Mouse (Mus musculus) adrenal gland, postnatal 10 days (tissue): ENCODE data around the gene Prelp. TPM values are rescaled to one million over a fixed set of nuclear protein-coding genes. Genes with fewer than 3 reads are reported as not detected.

ENCODE experiments used
- total RNA-seq, 2 experiments: library from RNA; stranded (reverse); gene quantifications; 2 replicates each; pipeline ENCODE4 v1.2.3; 2021

The Prelp gene
- total RNA-seq, 2 experiments from 2014 or later, result 56.9 to 74.1 TPM

Other genes with a start within 250 kb of the Prelp start
- 1 to 10 TPM; 1.7 to 2.0 TPM for gene Lax1, start 231.3 kb downstream of the Prelp start, total RNA-seq
- 10 to 100 TPM; 33.3 to 40.3 TPM for gene Atp2b4, start 120.4 kb downstream of the Prelp start, total RNA-seq
- gene Optc, start 13.4 kb downstream of the Prelp start, total RNA-seq, result 1 to 10 TPM; 1.7 to 2.5 TPM
- gene Fmod, start 115.8 kb upstream of the Prelp start, total RNA-seq, result 10 to 100 TPM; 17.4 to 22.2 TPM
- 10 to 100 TPM; 32.4 to 58.1 TPM for gene Btg2, start 157.7 kb upstream of the Prelp start, total RNA-seq
- gene Chit1, start 189.8 kb upstream of the Prelp start, total RNA-seq, result under 1 TPM in 1 of 2 experiments, not detected in 1; 0.15 TPM